Mouse (Mus musculus) 3T3-L1 (cell line): ENCODE results near the gene Bicc1.

Experiments used
- DNase-seq: peaks from one replicate; pipeline ENCODE4 v3.0.0-alpha.2; 2015; ENCODE audit warnings: low read depth, low spot score

Bicc1 gene

GRCm38 (mm10) chr10:71158940-71159675 is 392 bp downstream of the Bicc1 start:
- peak; percentile 70 for DNase-seq

- DNase-seq, result no peak
These were observed 2.9 kb downstream of the Bicc1 start for GRCm38 (mm10) chr10:71156569-71156968.

- no peak for DNase-seq
These were observed 5.9 kb downstream of the Bicc1 start for GRCm38 (mm10) chr10:71153610-71154009.

GRCm38 (mm10) chr10:71153138-71153537 is 6.4 kb downstream of the Bicc1 start:
- DNase-seq, result no peak

- DNase-seq, result no peak
These were observed 9.0 kb downstream of the Bicc1 start for GRCm38 (mm10) chr10:71150486-71150885.

GRCm38 (mm10) chr10:71148951-71149603 is 10.4 kb downstream of the Bicc1 start:
- DNase-seq, result no peak

- DNase-seq, result no peak
These were observed 11.3 kb downstream of the Bicc1 start for GRCm38 (mm10) chr10:71148226-71148625.

- peak; percentile 84 for DNase-seq
These were observed 12.6 kb downstream of the Bicc1 start for GRCm38 (mm10) chr10:71146681-71147615.

- peak; percentile 34 for DNase-seq
These were observed 13.7 kb downstream of the Bicc1 start for GRCm38 (mm10) chr10:71145801-71146200.

GRCm38 (mm10) chr10:71144191-71144590 is 15.3 kb downstream of the Bicc1 start:
- DNase-seq, result no peak

- DNase-seq, result no peak
These were observed 16.9 kb downstream of the Bicc1 start for GRCm38 (mm10) chr10:71142568-71142967.

- no peak for DNase-seq
These were observed 19.1 kb downstream of the Bicc1 start for GRCm38 (mm10) chr10:71140281-71140845.

GRCm38 (mm10) chr10:71138852-71139197 is 20.7 kb downstream of the Bicc1 start:
- no peak for DNase-seq

- no peak for DNase-seq
These were observed 21.2 kb downstream of the Bicc1 start for GRCm38 (mm10) chr10:71138132-71138851.

- no peak for DNase-seq
These were observed 21.9 kb downstream of the Bicc1 start for GRCm38 (mm10) chr10:71137606-71138005.

GRCm38 (mm10) chr10:71131333-71131732 is 28.2 kb downstream of the Bicc1 start:
- DNase-seq, result no peak

- DNase-seq, result no peak
These were observed 29.2 kb downstream of the Bicc1 start for GRCm38 (mm10) chr10:71130261-71130660.

GRCm38 (mm10) chr10:71127951-71128331 is 31.6 kb downstream of the Bicc1 start:
- no peak for DNase-seq

- DNase-seq, result no peak
These were observed 32.1 kb downstream of the Bicc1 start for GRCm38 (mm10) chr10:71127278-71127950.

GRCm38 (mm10) chr10:71123974-71124373 is 35.5 kb downstream of the Bicc1 start:
- no peak for DNase-seq

GRCm38 (mm10) chr10:71123395-71123794 is 36.1 kb downstream of the Bicc1 start:
- no peak for DNase-seq
